Mouse (Mus musculus) testis, postnatal 10 days (tissue): ENCODE results near the gene B4galt4.
A peak's percentile ranks its signal among the peaks of the same experiment; 100 is the strongest.
"Not testable (repeated sequence)": the region's sequence is repeated elsewhere in the genome, so short reads cannot be mapped to it uniquely, and the experiment has no call there.

Experiments
- DNase-seq: peaks from one replicate; pipeline ENCODE4 v3.0.0; 2021; ENCODE audit warnings: low spot score

B4galt4 gene

DNA sequence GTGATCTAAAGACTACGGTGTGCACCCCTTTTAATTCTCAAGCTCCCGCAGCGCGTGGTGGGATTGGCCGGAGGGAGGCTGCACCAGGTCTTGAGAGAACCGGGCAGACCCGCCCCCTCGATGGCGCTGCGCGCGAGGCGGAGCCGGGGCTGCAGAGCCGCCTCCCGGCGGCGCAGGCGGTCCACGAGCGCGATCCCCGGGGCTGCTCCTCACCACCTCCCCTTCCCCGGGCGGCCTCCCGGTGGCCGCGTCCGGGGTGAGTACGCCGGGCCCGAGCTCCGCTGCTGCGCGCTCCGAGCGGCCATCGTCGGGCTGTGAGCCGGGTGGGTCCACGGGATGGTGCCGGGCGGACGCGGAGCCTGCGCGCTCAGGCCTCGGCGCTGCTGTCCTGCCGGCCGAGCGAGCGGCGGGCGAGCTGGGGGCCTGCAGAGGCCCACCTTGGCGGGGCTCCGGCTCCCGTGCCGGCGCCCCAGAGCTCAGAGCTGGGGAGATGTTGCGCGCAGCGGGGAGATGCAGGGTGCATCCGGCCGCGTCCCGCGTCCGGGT, at the start of gene B4galt4:
Gene B4galt4, plus strand, starts transcription at position 152 of the 546 bp plus-strand sequence.
- DNase-seq, result peak; percentile 82

DNA sequence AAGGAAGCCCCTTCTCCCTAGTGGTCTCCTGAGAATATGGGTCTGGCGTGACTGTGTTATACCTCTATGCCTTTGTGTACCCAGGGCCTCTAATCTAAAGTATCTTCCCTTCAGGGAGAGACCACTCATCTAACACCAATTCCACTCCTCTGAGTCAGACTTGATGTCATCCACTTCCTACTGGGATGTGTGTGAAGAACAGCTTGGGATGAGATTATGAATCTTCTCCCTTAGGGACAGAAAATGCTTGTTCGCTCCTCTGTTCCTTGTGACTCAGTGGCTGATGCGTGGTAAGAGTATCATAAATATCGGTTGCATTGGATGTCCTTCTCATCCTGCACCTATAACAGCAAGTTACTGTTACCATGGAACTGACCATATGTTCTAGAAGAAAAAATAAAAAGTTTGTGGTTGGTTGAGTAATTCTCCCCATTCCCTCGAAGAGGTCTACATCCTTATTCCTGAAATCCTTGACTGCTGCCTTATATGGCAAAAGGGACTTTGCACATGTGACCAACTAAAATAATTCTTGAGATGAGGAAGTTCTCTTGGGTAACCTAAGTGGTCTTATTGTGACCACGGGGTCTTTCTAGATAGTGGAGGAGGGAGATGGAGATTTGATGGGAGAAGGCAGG, 47.0 kb upstream of the B4galt4 start:
- DNase-seq, result no peak

DNA sequence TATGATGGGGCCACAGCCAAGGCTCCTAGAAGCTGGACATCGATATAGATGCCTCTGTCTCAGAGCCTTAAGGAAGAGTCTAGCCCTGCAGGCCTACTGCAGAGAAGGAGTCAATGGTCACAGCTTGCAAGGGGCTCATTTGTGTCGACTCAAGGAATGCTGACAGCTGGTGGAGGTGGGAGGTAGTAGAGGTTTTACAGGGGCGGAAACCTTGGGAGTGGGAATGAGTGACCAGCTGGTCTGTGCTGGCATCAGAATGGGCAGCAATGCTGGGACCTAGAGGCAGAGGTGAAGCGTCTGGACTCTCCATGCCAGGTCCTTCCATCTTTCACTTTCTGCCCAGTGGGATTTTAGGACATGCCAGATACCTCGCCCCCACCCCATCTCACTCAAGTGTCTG, 46.5 kb upstream of the B4galt4 start:
- no peak for DNase-seq

DNA sequence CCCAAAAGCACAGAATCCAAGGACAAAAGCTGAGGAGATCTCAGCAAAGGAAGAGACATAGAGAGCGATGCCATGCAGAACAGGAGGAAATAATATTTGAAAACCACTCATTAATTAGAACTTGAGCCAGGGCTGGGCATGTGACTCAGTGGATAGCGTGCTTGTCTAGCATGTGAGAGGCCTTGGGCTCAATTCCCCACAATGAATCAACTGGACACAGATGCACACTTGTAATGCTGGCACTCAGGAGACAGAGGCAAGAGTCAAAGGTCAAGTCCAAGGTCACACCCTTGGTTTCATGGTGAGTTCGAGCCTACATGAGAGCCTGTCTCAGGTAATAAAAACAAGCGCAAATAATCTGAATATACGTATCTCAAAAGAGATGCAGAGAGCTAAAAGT, 44.5 kb upstream of the B4galt4 start:
- DNase-seq, result peak; percentile 29

DNA sequence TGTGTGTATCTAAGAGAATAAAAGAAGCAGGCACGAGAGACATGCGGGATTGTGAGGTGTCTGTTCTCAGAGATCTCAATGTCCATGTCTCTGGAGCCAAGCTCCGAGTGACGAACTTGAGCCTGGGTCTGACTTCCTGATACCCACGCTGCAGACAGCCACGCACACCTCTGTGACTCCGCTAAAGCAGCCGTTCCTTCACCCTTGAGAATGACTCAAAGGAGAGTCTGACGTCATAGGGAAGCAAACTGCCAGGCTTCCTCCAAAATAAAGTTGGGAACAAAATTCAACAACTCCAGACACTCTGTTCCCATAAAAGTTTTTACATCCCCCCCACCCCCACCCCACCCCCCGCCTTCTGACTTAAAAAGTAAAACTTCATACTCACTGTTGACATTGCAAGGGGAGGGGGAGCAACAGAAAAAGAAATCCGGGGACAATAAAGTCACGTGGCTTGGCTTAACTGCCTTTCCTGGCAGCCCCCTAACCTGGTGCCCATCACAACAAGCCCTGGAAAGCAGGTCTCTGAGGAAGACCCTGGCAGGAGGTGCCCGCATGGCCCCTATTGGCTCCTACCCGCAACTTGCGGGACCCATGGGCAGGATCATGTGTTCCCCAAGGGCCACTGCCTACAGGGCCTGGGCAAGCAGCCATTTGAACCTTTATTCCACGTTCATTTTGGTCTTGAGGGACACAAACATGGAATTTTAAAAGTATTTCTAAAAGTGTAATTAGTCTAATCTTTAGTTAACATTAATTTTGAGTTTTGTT, 41.5 kb upstream of the B4galt4 start:
- DNase-seq, result no peak

DNA sequence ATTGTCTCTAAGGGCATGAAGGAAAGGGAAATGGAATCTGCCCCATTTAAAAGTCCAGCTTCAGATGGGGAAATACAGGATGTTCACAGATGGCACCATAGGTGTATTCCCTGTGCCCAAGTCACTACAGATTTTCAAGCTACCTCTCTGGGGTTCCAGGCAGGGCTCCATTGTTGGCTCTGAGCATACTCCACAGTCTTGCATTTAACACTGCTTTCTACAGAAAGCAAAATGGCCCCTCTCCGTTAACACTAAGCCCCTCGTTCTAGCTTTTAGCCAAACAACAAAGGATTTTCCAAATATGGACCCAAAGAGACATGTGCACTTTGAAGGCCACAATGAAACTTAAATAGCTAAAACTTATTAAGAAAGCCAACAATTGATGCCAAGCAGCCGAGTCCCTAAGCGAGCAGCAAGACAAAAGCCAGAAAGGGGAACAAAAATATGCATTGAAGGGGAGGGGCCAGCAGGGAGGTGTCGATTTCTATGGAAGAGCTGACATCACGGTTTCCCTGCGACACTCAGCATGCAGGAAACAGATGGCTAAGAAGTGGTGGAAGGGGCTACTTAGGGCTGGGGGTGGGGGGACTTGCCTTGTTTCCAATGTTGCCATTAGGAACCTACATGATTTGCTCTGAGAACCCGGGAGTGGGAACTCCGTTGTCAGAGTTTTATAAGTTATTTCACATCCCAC, 40.4 kb upstream of the B4galt4 start:
- no peak for DNase-seq

DNA sequence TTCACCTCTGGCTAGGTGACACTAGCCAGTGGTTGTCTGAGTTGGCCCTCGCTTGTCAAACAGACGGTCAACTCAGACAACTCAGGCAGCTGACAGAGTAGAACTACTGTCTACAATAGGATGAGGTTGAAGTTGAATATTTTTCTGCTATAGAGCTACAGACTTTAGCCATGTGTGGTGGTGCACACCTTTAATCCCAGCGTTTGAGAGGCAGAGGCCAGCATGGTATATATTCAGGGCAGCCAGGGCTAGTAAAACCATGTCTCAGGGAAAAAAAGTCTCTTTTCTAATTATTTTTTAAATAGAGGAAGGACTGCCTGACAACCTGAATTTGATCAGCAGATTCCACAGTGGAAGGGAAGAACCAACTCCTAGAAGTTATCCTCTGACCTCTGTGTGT, 39.7 kb upstream of the B4galt4 start:
- DNase-seq, result no peak

DNA sequence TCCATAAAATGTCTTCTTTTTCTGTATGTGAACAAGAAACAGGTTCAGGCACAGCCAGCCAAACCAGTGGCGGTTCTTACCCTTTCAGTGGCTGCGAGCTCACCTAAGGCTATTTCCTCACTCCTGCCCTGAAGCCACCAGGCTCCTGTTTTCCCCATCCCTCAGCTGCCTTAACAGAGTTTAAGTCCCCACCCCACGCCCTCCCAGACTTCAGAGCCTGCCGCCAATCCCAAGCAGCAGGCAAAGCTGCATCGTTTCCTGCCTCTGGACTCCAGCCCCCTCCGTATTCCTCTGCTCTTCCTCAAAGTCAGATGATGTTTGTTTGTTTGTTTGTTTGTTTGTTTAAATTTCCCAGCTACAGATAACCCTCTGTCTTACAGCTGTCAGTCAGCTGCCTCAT, 38.6 kb upstream of the B4galt4 start:
- DNase-seq, result no peak

DNA sequence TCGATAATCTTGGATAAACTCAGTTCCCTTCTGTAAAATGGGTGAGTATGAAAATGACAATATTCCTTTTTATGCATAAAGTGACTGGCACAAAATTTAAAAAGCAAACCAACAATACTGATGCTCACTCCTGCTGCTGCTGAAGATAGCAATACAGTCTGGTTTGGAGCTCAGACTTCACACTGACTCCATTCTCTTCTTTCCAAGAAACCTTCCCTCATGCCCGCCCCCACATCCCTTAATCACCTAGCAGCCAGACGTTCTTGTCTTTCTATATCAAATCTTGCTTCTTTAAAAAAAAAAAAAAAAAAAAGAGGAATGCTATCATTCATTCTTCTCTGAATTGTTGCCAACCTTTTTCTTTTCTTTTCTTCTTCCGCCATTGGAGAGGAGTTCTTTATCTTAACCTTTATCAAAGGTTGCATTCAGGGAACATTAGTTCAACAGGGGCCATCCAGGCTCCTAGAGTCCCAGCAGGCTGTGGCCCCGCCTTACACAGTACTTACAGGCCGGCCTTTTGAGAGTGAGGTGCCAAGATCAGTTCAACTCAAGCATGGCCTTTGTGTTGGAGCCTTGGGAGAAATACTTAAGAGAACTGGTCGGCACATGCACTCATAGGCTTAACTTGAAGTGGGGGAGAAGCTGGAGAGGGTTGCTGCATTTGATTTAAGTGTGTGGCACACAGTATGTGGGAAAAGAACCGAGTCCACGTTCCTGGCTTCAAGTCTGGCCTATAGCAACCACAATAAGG, 36.4 kb upstream of the B4galt4 start:
- no peak for DNase-seq

DNA sequence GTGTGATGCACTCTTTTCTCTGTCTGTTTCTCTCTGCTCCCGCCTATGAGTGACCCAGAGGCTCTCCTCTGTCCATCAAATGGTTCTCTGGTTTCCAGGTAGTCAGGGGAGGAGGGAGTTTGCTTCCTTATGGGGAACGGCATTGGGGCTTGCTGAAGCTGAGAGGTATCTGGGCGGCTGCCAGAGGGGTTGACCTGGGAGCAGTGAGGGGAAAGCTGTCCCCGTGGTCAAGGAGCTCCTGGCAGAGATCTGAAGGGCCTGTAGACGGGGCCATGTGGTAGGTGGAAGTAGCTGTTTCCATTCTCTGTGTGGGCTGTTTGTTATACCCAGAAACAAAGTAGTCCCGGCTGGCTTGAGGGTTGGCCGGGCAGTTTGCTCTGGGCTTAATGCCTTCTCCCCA, 35.3 kb upstream of the B4galt4 start:
- DNase-seq, result no peak

DNA sequence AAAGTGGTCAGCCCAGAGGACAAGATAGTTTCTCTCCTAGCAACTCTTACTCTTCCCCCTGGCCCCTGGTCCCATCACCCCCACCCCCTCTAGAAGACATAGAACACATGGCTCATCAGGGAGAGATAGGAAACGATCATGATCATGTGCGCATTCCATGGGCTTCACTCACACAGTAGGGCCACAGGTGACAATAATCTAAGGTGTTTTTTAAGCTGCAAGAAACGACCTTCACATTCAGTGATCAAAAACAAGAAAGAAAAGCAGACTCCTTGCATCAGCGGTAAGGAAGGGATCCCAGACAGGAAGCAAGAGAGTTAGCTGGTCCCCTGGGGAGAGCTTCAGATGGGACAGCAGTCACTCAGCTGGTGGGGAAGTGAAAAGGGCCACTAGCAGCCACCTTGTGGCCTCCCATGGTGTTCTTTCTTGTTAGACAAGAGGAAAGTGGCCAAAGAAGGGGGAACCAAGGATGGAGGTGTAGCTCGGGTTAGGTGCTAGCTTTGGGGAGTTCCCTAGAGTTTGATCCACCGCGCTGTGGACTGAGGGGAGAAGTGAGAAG, 33.0 kb upstream of the B4galt4 start:
- DNase-seq, result no peak

DNA sequence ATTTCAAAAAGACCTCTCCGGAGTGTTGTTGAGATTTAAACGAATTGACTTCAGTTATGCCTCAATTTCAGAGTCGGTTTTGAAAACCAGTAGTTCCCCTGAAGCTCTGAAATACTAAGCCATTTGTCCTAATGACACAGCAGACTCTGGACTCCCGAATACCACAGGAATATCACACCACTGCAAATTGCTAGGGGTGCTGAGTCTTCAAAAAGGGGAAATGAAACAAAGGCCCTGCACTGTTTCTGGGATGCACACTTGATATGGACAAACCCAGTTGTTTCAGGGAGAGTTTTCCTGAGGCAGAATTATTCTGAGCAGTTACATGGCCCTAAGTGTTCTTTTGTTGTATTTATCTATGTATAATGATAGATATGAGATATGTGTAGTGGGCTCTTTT, 30.8 kb upstream of the B4galt4 start:
- no peak for DNase-seq

DNA sequence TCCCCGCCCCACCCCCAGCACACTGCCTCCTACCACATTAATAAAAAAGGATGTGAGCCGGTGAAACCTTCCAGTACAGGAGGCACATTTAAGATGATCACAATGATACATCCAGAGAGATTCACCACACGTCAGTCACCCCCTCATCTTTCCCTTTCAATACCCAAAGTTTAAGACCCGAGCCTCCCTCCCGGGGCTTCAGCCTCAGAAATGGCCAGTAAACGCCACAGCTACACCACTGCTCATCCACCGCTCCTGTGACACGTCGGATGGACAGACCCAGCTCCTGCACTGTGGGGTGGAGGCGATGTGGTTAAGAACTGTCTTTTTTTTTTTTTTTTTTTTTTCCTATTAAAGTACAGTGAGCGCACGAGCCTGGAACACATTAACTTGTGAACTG, 30.0 kb upstream of the B4galt4 start:
- no peak for DNase-seq

DNA sequence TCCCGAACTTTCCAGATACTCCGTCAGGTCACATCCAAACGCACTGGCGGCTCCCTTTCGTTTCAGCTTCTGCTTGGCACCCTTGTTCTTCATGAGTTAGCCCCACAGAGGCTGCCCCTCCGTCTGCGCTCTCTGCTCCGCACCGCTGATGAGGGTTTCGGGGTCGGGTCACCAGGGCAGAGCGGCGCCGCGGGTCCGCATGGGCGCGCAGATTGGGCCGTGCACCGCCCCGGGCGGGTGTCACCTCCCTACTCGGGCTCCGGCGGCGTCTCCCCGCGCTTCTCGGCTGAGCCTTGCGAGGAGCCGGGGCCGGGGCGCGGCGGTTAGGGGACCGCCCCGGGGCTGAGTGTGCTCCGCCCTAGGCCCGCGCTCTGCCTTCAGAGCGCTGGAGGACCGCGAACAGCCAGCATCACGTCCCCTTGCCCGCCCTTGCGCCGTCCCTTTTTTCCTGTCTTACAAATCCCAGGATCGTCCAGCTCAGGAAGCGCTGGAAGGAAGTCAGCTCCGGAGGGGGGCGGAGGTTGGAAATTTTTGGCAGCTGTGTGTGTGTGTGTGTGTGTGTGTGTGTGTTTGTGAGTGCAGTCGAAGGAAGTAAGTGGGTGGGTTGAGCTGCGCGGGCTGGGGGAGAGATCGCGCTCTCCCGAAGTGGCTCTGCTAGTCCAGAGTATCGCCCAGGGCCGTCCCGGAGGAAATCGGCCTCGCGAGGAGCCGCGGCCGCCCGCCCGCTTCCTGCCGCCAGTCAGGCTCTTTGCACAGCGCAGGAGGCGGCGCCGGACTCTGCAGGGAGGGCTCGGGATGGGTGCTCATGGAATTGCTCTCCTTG, 29.3 kb upstream of the B4galt4 start, which contains the start of gene Arhgap31:
Gene Arhgap31, minus strand, starts transcription at position 694 of the 823 bp plus-strand sequence.
- DNase-seq, result peak; percentile 84

DNA sequence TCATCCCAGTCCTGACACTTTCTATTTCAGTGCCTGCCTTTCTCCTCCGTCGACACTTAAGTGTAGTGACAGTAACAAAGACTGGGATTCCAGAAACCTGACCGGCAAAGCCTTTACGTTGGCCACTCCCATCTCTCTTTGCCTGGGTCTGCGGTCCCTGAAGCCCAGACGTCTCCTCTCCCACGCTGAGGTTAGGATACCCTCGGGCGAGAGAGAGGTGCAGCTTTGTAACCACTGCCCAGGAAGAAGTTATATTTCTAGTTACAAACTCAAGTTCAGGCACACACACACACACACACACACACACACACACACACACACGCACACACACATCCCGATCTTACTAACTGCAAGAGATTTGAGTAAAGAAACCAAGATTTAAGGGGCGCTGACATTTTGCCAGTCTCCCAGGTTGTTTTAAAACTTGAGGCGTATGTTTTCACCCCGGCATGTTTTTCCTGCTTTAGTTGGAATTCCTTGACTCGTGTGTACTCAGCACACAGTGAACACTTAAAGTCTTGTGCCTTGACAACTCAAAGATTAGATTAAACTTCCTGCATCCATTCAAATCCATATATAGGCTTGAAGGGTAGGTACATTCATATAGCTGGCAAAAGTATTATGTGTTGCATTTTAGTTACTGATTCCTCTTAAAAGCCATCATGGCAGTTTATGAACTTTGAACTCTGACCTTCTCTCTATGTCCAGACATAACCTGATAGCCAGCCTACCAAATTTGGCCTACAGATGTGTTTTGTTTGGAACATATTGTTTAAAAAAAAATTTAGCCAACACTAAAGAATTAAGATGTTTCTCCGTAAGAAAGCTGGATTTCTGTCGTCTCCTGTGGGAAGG, 28.4 kb upstream of the B4galt4 start:
- no peak for DNase-seq

DNA sequence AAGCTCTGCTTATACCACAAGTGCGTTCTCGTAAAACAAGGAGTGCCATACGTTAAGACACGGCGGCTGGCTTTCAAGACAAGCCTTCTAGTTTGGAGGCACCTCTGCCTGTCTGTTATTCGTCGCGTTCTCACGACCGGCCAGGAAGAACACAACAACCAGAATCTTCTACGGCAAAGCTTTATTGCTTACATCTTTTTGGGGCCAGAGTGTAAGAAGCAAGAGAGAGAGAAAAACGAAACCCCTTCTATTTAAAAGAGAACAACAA, 27.9 kb upstream of the B4galt4 start:
- DNase-seq, result not testable (repeated sequence)

DNA sequence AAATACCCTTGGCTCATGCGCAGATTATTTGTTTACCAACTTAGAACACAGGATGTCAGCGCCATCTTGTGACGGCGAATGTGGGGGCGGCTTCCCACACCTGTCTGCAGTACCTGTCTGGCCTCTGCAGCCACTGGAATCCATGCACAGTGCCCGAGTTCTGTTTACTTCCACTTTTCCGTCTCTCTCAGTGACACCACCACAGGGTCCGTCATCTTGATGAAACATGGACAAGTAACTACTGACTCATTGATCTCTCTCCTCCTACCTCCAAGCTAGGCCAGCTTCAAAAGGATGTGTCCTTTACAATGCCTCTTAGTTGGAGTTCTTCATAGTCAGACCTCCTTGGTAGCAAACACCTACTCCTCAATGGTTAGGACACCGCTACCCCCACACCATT, 20.7 kb upstream of the B4galt4 start:
- DNase-seq, result no peak

DNA sequence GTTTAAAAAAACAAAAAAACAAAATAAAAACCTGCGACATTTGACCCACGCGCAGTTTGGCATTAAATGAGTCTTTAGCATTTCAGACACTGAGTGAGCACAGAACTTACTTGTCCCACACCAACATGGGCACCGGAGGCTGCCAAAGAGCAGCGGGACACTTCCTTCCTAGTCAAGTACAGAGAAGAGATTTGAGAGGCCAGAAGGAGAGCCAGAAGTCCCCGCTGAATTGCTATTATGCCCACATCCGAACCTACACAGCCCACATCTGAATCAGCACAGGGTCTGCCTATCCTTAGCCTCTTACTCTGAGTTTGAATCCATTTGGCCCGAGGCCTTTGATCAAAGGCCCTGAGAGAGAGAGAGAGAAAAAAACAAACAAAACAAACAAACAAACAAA, 17.8 kb upstream of the B4galt4 start:
- no peak for DNase-seq

DNA sequence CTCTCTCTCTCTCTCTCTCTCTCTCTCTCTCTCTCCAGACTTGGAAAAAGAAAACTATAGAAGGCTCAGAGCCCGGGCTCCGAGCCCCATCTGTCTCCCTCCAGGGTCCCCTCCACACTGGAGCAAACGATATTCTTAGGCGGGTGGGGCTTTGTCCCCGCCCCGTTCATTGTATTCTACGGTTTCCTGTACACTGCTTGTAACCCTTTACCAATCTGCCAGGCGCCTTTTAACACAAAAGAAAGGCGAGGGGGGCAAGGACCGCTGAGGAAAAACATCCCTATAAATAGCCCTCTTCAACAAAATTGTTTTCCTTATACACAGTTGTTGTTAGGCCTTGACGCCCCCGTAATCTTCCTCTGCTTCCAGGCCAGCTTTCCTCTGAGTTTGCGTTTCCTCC, 17.1 kb upstream of the B4galt4 start:
- no peak for DNase-seq

DNA sequence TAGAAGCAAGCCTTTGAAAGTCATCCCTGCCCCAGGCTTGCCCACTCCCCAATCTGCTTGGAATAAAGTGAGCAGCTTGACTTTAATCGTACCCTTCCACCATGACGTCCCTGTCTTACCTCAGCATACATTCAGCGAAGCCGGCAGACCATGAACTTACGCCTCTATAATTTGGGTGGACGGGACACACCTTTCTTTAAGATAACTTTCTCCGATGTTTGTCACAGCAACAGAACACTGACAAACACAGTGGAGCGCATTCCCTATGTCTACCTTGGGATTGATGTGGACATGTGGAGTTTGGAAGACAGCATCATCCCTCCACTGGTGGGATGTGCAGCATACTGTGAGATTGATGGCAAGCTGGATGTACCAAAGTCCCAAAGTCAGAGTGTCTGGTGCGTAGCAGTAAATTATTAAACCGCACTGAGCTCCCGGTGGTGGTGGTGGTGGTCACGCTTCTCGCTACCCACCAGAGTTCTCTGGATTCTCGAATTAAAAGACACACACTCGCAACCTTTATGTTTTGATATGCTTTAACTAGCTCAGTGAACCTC, 13.4 kb upstream of the B4galt4 start:
- DNase-seq, result no peak
